Mouse (Mus musculus) MEL (cell line): ENCODE results near the gene H2afv.

Source experiments
- CHD2 ChIP-seq: IDR thresholded peaks from 2 replicates; pipeline ENCODE4 v1.6.1; 2011; ENCODE audit warnings: low read length, improper control_type of control experiment
- EP300 ChIP-seq, 2 experiments: IDR thresholded peaks; 2 replicates each; pipeline ENCODE4 v1.6.1; 2011; ENCODE audit warnings: improper control_type of control experiment in 2 of 2, low read length in 2 of 2, low read depth in 1 of 2, mild to moderate bottlenecking in 1 of 2
- GABPA ChIP-seq: IDR thresholded peaks from 2 replicates; pipeline ENCODE4 v1.6.1; 2012; ENCODE audit warnings: low read depth, mild to moderate bottlenecking, inconsistent platforms, low read length, improper control_type of control experiment, moderate library complexity
- USF1 ChIP-seq: IDR thresholded peaks from 2 replicates; pipeline ENCODE4 v1.6.1; 2014; ENCODE audit warnings: low read depth, mild to moderate bottlenecking, inconsistent platforms, low read length, improper control_type of control experiment, moderate library complexity
- ZKSCAN1 ChIP-seq: IDR thresholded peaks from 2 replicates; pipeline ENCODE4 v1.6.1; 2012; ENCODE audit warnings: low read depth, mild to moderate bottlenecking, inconsistent platforms, low read length, improper control_type of control experiment, moderate library complexity

DNA sequence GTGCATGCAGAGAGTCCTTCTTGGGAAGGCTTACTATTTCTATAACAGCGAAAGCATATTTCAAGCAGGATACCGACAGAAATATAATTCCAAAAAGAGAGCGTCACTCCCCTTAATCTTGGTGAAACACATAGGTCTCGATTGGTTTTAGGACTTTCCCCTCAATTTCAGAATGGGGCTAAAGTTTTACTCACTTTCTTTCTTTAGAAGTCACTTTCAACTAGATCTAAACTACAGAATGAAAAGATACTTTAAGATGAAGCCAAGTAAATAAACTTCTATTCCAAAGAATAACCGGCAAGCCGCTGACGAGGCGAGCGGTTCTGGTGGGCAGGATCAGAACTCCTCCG, 541 bp downstream of the H2afv start:
- TF ChIP-seq EP300 (IDR thresholded peaks at IDR 0.05; ENCODE audit: low read depth in 1 of 2, low read length in 2 of 2): peak in 1 of 2 experiments; percentile 3; a peak in 1 of 4 replicates
- TF ChIP-seq ZKSCAN1: no peak
- 0 out of 2 replicates have a peak, but pooled peaks have one; percentile 16 for TF ChIP-seq USF1
- no peak for TF ChIP-seq CHD2
- TF ChIP-seq GABPA: no peak
